Mouse (Mus musculus) regulatory T cell (primary cell): ENCODE data around the gene Ccdc88a.

ENCODE experiments used
- in situ Hi-C: fragments of 300-600 bp; cut with MboI, MseI; formaldehyde crosslinking; loops from one replicate; pipeline ENCODE4 v1.15.1; 2025; ENCODE audit warnings: high pct_unique_total_duplicates

Ccdc88a gene

DNA sequence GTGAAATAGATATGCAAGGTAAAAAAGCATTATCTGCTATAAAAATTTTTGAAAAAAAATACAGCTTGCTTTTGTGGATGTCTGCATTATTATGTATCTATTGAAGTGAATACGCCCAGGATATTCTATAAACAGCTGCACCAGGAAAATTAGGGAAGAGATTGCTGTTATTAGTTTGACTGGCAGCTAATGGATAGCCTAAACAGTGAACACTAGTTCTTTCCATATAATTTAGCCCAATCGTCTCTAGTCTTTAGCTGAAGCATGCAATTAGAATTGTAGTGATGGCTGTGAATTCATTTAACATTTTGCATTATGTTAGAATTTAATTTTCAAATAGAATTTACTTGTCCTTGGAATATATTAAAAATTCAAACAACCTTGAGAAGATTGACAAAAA lies 75.3 kb downstream of the Ccdc88a start:
- in situ Hi-C loops = no loop called here

- in situ Hi-C loops = no loop called here
These were observed 101.2 kb downstream of the Ccdc88a start for GRCm38 (mm10) chr11:29474676-29475075.

GRCm38 (mm10) chr11:29493135-29493534 lies 119.7 kb downstream of the Ccdc88a start:
- in situ Hi-C loops = no loop called here

- in situ Hi-C loops = no loop called here
These were observed 123.5 kb downstream of the Ccdc88a start for GRCm38 (mm10) chr11:29496962-29497361.

GRCm38 (mm10) chr11:29503948-29504893 lies 130.8 kb downstream of the Ccdc88a start:
- in situ Hi-C loops = loop anchor here (25.0 kb wide), 1 partner anchor 1258 kb away; the partner anchor contains the start of gene Psme4

DNA sequence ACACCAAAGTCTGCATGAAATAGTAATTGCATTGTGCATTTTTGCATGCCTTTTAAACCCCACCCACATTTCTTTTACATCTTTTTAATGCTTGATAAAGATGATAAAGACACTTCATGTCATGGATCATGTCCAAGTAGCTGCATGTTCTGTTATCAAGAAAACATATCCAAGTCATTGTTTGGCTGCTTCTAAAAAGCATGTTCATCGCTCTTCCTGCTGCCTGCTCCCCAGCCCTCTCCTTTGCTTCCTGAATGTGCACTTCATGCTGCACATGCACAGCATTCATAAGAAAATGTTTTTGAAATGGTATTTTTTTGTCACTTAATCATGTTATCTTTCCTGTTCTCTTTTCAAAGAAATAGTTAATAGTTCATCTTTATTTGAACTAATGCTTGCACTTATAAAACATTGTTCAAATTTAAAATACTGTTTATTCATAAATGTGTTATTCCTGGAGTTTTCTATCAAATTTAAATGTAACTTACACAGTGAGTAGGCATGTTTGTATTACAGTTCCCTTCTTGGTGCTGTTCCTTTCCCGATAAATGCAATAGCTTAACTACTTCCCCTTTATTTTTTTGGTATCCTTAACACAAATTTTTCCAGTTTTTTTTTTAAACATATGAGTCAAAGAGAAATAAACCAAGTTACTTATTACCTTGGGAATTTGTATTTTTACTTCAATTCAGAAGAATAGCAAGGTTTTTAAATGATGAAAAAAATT lies 131.6 kb downstream of the Ccdc88a start:
- in situ Hi-C loops = loop anchor here (25.0 kb wide), 1 partner anchor 1257 kb away; the partner anchor contains the start of gene Psme4

GRCm38 (mm10) chr11:29509421-29509820 lies 136.0 kb downstream of the Ccdc88a start:
- in situ Hi-C loops = loop anchor here (25.0 kb wide), 1 partner anchor 1253 kb away; the partner anchor contains the start of gene Psme4

GRCm38 (mm10) chr11:29512818-29513535 lies 139.5 kb downstream of the Ccdc88a start:
- in situ Hi-C loops = loop anchor here (25.0 kb wide), 1 partner anchor 1249 kb away; the partner anchor contains the start of gene Psme4

DNA sequence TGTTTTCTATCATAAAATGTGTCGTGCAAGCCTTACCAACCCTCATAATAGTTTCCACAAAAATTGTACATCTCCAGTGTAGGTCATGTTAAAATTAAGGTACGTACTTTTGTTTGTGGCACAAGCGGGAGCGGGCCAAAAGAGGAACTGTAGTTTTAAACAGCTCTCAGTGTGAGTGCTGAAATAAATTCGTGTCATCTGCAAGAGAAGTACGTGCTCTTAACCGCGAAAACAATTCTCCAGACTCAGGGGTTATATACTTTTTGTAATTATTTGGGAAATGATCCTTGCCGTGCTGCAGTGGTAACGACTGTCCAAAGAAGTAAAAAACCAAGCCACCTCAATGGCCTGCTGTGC lies 140.8 kb downstream of the Ccdc88a start:
- in situ Hi-C loops = loop anchor here (25.0 kb wide), 1 partner anchor 1248 kb away; the partner anchor contains the start of gene Psme4

DNA sequence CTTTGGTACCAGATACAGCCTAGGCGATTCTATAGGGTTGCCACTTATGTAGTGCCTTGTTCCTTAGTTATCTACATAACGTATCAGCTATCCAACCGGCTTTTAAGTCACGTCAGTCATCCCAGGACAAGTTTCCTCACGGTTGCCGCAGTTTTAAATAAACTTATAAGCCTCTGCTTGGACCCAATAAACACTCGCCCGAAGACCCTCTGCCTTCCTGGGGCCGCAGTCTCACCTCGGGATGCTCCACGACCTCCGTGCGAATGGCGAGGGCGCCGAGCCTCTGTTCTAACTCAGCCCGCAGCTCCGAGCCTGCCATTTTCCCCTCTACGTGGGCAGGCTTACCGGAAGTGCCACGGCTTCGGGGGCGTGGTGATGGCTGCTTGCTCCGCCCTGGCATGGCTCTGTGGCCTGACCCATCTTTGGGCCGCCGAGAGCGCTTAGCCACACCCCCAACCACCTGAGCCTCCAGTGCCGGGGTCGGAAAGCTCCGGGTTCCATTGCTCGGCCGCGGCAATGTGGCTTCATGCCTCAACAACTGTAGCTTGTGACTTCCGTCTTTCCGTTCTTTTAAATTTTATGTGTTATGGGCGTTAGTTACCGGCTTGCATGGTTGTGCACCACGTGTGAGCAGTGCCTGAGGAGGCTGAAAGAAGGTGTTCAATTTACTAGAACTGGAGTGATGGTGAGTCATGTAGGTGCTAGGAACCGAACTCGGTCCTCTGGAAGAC lies 141.4 kb downstream of the Ccdc88a start, which contains the start of gene Prorsd1:
Gene Prorsd1, minus strand, starts transcription at position 352 of the 731 bp plus-strand sequence.
- in situ Hi-C loops = loop anchor here (25.0 kb wide), 1 partner anchor 1247 kb away; the partner anchor contains the start of gene Psme4

DNA sequence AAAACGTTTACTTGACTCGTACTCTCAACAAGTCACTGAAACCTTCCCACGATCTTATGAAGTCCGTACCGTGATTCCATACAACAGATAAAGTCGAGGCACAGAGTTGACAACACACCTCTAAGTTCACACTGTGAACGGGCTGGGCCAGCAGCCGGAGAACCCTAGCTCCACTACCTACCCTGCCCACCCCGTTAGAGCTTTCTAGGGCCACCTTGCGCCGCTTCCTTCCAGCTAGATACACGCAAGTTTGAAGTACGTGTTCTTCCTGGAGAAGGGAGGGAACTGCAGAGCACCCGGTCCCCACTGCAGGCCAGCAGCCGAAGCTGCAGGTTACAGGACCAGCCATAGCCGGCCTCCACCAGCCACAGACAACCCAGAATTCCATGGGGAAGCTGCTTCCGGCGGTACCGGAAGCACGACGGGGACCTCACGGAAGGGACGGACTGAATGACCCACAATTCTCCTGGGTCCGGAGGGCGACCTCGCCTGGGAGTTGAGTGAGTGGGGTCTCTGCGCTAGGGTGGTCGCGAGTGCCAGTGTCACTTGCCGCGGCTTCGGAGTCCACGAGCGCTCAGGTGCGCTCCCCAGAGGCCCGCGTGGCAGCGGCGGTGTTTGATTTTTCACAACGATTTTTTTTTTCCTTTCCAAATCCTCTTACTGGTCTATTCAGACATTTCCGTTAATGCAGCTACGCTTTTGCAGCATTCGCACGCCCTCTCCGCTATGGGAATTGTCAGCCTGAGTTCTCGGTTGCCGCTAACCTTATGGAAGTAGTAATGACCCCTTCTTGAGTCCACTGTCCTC lies 152.7 kb downstream of the Ccdc88a start, which contains the start of gene Mtif2:
Gene Mtif2, plus strand, starts transcription at position 421 of the 807 bp plus-strand sequence.
- in situ Hi-C loops = loop anchor here (25.0 kb wide), 2 partner anchors 661 to 1436 kb away; partner anchors contain the start of gene Erlec1

- in situ Hi-C loops = loop anchor here (25.0 kb wide), 2 partner anchors 649 to 1424 kb away; partner anchors contain the start of gene Erlec1
These were observed 164.7 kb downstream of the Ccdc88a start for GRCm38 (mm10) chr11:29538201-29538600.

- in situ Hi-C loops = loop anchor here (25.0 kb wide), 2 partner anchors 643 to 1418 kb away; partner anchors contain the start of gene Erlec1
These were observed 170.9 kb downstream of the Ccdc88a start for GRCm38 (mm10) chr11:29544225-29544945.

GRCm38 (mm10) chr11:29545150-29545752 lies 171.8 kb downstream of the Ccdc88a start:
- in situ Hi-C loops = loop anchor here (5.0 to 25.0 kb wide), 3 partner anchors 147 to 1417 kb away; partner anchors contain the start of genes Erlec1 and Rtn4

GRCm38 (mm10) chr11:29546297-29546696 lies 172.8 kb downstream of the Ccdc88a start:
- in situ Hi-C loops = loop anchor here (5.0 to 25.0 kb wide), 3 partner anchors 146 to 1416 kb away; partner anchors contain the start of genes Erlec1 and Rtn4

GRCm38 (mm10) chr11:29546762-29547161 lies 173.3 kb downstream of the Ccdc88a start:
- in situ Hi-C loops = loop anchor here (5.0 to 25.0 kb wide), 3 partner anchors 146 to 1416 kb away; partner anchors contain the start of genes Erlec1 and Rtn4

- in situ Hi-C loops = loop anchor here (5.0 to 25.0 kb wide), 3 partner anchors 145 to 1415 kb away; partner anchors contain the start of genes Erlec1 and Rtn4
These were observed 173.8 kb downstream of the Ccdc88a start for GRCm38 (mm10) chr11:29547249-29547751.
